Mouse (Mus musculus) forebrain, postnatal 0 days (tissue): ENCODE results near the gene Lce1c. TPM values are rescaled to one million over a fixed set of nuclear protein-coding genes. Genes with fewer than 3 reads are reported as not detected.
"Not testable (repeated sequence)": the region's sequence is repeated elsewhere in the genome, so short reads cannot be mapped to it uniquely, and the experiment has no call there.

Experiments used
- ATAC-seq: fragments of 200-750 bp; cut with Nextera tagmentation; 2 replicates; pipeline ENCODE4 v1.8.0; 2017; ENCODE audit warnings: mild to moderate bottlenecking, moderate library complexity
- DNase-seq: peaks from one replicate; pipeline ENCODE4 v3.0.0-alpha.2; 2015
- H3K27ac ChIP-seq: fragments of 300-500 bp; sonication (generic); 2 replicates; pipeline ENCODE4 v1.5.1; 2014; ENCODE audit warnings: low read depth, mild to moderate bottlenecking, antibody characterized with exemption, low read length, moderate library complexity, mixed read lengths
- H3K27me3 ChIP-seq: fragments of 300-500 bp; sonication (generic); 2 replicates; pipeline ENCODE4 v1.6.1; 2014; ENCODE audit warnings: mild to moderate bottlenecking, low read length, mixed read lengths; ENCODE audit not compliant: insufficient read depth
- H3K36me3 ChIP-seq: fragments of 300-500 bp; sonication (generic); 2 replicates; pipeline ENCODE4 v1.6.1; 2014; ENCODE audit warnings: mild to moderate bottlenecking, moderate library complexity; ENCODE audit not compliant: insufficient read depth
- H3K4me1 ChIP-seq: fragments of 300-500 bp; sonication (generic); 2 replicates; pipeline ENCODE4 v1.6.1; 2014; ENCODE audit warnings: antibody characterized with exemption; ENCODE audit not compliant: insufficient read depth
- H3K4me2 ChIP-seq: fragments of 300-500 bp; sonication (generic); 2 replicates; pipeline ENCODE4 v1.6.1; 2014; ENCODE audit warnings: low read depth, mild to moderate bottlenecking, moderate library complexity
- H3K4me3 ChIP-seq: fragments of 300-500 bp; sonication (generic); 2 replicates; pipeline ENCODE4 v1.5.1; 2014; ENCODE audit warnings: low read depth, low read length, mixed read lengths
- H3K9ac ChIP-seq: fragments of 300-500 bp; sonication (generic); 2 replicates; pipeline ENCODE4 v1.6.1; 2014; ENCODE audit warnings: mild to moderate bottlenecking
- H3K9me3 ChIP-seq: fragments of 300-500 bp; sonication (generic); 2 replicates; pipeline ENCODE4 v1.6.1; 2016; ENCODE audit warnings: low read length
- CTCF ChIP-seq: sonication (generic); IDR thresholded peaks from 2 replicates; pipeline ENCODE4 v1.5.1; 2016; ENCODE audit warnings: antibody characterized with exemption, control low read depth, low read depth
- WGBS: fragments of 180-500 bp; shearing (Covaris S2); extraction: QIAGEN DNeasy Blood & Tissue Kit; methylation state at CpG from one replicate; pipeline ENCODE4 v1.1.7; 2014; 5-methylcytosine and 5-hydroxymethylcytosine counted together
- polyA plus RNA-seq: library from polyadenylated mRNA; unstranded; fragments of >200 nt; fragmentation: Nextera tagmentation; extraction: Ambion mirVana; gene quantifications from 2 replicates; pipeline ENCODE4 v1.2.1, GENCODE M21; 2015
- total RNA-seq: library from RNA; depleted of rRNA; stranded (reverse); fragments of >200 nt; gene quantifications from 2 replicates; pipeline ENCODE4 v1.2.3, GENCODE M21; 2014; rRNA removed

Lce1c gene
- total and polyA plus RNA-seq, 2 experiments from 2014 or later, result not detected

- no peak for TF ChIP-seq CTCF
- DNase-seq (no peak), ATAC-seq (no peak)
- no peaks in the 10 kb centered on the region for H3K4me1 ChIP-seq
- no peaks in the 10 kb centered on the region for H3K9me3 ChIP-seq
- H3K36me3 ChIP-seq, result no peaks in the 10 kb centered on the region
- H3K4me2 ChIP-seq, result no peak within 1 kb of the TSS
- 80% methylated on average over 2 of the region's 2 CpGs for WGBS
- H3K4me3 ChIP-seq, result no peak within 1 kb of the TSS
- H3K27ac ChIP-seq, result no peak within 1 kb of the TSS
- no peaks in the 10 kb centered on the region for H3K27me3 ChIP-seq
- H3K9ac ChIP-seq, result no peak within 1 kb of the TSS
Measured at GRCm38 (mm10) chr3:92687110-92687509, 8.1 kb downstream of the Lce1c start, which contains the start of gene Lce1d. TSS of gene Lce1d (minus strand) at chr3:92687210.

GRCm38 (mm10) chr3:92689154-92689553 is 10.1 kb downstream of the Lce1c start:
- H3K4me3 ChIP-seq, H3K27ac ChIP-seq, H3K27me3 ChIP-seq, ATAC-seq, DNase-seq, H3K9me3 ChIP-seq, H3K36me3 ChIP-seq, H3K4me2 ChIP-seq, H3K4me1 ChIP-seq, H3K9ac ChIP-seq: not testable (repeated sequence)
- WGBS, result 82% methylated on average over 16 of the region's 16 CpGs

- no peak for TF ChIP-seq CTCF
Measured at GRCm38 (mm10) chr3:92691688-92692087, 12.6 kb downstream of the Lce1c start.

DNA sequence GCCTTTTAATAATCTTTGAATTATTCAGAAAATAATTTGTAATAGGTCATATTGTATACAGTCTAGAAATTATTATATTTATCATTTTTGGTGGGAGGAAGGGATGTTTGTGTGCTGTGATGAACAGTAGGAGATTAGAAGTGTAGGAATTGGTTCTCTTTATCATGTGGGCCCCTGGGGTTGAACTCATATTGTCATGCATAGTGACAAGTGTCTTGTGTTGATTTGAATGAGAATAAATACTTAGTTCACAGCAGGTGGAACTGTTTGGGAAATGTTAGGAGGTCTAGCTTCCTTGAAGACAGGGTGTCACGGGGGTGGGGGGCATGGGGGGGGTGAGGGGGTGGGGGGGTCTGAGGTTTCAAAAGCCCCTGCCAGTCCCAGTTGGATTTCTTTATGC is 15.6 kb downstream of the Lce1c start:
- 10% methylated on average over 1 of the region's 1 CpGs for WGBS
- DNase-seq, result no peak
- TF ChIP-seq CTCF, result no peak
- no peaks in the 10 kb centered on the region for H3K27me3 ChIP-seq
- no peak overlapping the region for H3K4me2 ChIP-seq
- no peaks in the 10 kb centered on the region for H3K36me3 ChIP-seq
- no peaks in the 10 kb centered on the region for H3K9me3 ChIP-seq
- no peaks in the 10 kb centered on the region for H3K4me1 ChIP-seq
- no peak overlapping the region for H3K4me3 ChIP-seq
- ATAC-seq, result no peak
- H3K9ac ChIP-seq, result no peak overlapping the region
- no peak overlapping the region for H3K27ac ChIP-seq

More at GRCm38 (mm10) chr3:92691688-92692087, 12.6 kb downstream of the Lce1c start:
- Histone ChIP-seq H3K4me2 (no peak overlapping the region), H3K36me3 (no peaks in the 10 kb centered on the region), H3K9ac (no peak overlapping the region), H3K9me3 (no peaks in the 10 kb centered on the region), H3K4me3 (no peak overlapping the region), H3K4me1 (no peaks in the 10 kb centered on the region), H3K27me3 (no peaks in the 10 kb centered on the region), H3K27ac (no peak overlapping the region)
- DNase-seq (no peak), ATAC-seq (no peak)

DNA sequence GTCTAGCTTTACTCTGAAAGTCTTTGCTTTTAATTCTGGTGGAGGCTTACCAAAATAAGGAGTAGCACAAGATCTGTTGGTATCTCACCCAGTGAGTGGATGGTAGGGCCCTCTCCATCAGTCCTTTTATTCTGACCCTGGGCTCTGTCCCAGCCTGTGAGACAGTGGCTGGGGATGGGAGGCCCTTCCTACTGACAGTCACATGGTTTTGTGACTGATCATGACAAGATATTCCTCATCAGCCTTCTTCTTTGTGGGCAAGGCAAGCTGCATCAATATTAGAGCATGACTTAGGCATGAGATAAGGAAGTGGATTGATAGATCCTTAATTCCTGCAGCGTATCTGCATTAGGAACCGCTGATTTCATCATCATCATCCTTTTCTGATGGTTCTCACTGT is 29.9 kb downstream of the Lce1c start, which contains the start of gene Lce1e:
Gene Lce1e, minus strand, starts transcription at position 101 of the 400 bp plus-strand sequence.
- ATAC-seq, result no peak
- H3K4me2 ChIP-seq, result no peak within 1 kb of the TSS
- no peak for TF ChIP-seq CTCF
- H3K4me3 ChIP-seq, result no peak within 1 kb of the TSS
- H3K9ac ChIP-seq, result no peak within 1 kb of the TSS
- no peak for DNase-seq
- H3K27me3 ChIP-seq, result no peaks in the 10 kb centered on the region
- WGBS, result 86% methylated on average over 2 of the region's 2 CpGs
- no peaks in the 10 kb centered on the region for H3K9me3 ChIP-seq
- no peak within 1 kb of the TSS for H3K27ac ChIP-seq
- H3K4me1 ChIP-seq, result no peaks in the 10 kb centered on the region
- no peaks in the 10 kb centered on the region for H3K36me3 ChIP-seq

DNA sequence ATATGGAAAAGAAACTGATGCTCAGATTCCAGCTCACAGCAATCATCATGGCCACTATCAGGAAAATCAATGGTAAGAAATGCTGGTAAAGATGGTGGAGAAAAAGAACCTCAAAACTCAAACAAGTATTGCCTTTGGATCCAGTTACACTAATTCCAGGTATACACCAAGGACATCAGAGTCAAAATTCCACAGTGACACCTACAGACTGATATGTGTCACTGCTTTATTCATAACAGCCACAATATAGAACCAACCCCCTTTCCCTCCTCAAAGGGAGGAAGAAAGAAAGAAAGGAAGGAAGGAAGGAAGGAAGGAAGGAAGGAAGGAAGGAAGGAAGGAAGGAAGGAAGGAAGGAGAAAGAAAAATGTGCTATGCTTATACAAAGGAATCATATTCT is 36.1 kb downstream of the Lce1c start:
- Histone ChIP-seq H3K4me1 (no peaks in the 10 kb centered on the region), H3K27me3 (no peaks in the 10 kb centered on the region), H3K9ac (no peak overlapping the region), H3K4me3 (no peak overlapping the region), H3K36me3 (no peaks in the 10 kb centered on the region), H3K9me3 (no peaks in the 10 kb centered on the region), H3K4me2 (no peak overlapping the region), H3K27ac (no peak overlapping the region)
- ATAC-seq (no peak), DNase-seq (peak; percentile 0)
- peak; percentile 28 for TF ChIP-seq CTCF

GRCm38 (mm10) chr3:92720250-92720649 is 41.2 kb downstream of the Lce1c start, which contains the start of gene Lce1f:
TSS of gene Lce1f (minus strand) at chr3:92720350.
- 67% methylated on average over 3 of the region's 3 CpGs for WGBS
- H3K4me2 ChIP-seq, result no peak within 1 kb of the TSS
- H3K4me3 ChIP-seq, result no peak within 1 kb of the TSS
- no peak for DNase-seq
- no peak within 1 kb of the TSS for H3K9ac ChIP-seq
- no peaks in the 10 kb centered on the region for H3K9me3 ChIP-seq
- no peak for ATAC-seq
- no peaks in the 10 kb centered on the region for H3K36me3 ChIP-seq
- H3K27ac ChIP-seq, result no peak within 1 kb of the TSS
- H3K27me3 ChIP-seq, result no peaks in the 10 kb centered on the region
- TF ChIP-seq CTCF, result no peak
- no peaks in the 10 kb centered on the region for H3K4me1 ChIP-seq

- Histone ChIP-seq H3K4me3 (no peak overlapping the region), H3K36me3 (no peaks in the 10 kb centered on the region), H3K9ac (no peak overlapping the region), H3K27me3 (no peaks in the 10 kb centered on the region), H3K9me3 (no peaks in the 10 kb centered on the region), H3K4me1 (no peaks in the 10 kb centered on the region), H3K27ac (no peak overlapping the region), H3K4me2 (no peak overlapping the region)
- WGBS, result 93% methylated on average over 5 of the region's 5 CpGs
- no peak for TF ChIP-seq CTCF
- ATAC-seq (no peak), DNase-seq (no peak)
Measured at GRCm38 (mm10) chr3:92722631-92723030, 43.6 kb downstream of the Lce1c start.

Other genes starting within 250 kb of the Lce1c start
- 2.5 and 6.5 TPM in 2 replicates for gene Gm9774, start 249.8 kb upstream of the Lce1c start, total RNA-seq
- gene Gm9774, start 249.8 kb upstream of the Lce1c start, polyA plus RNA-seq, result 9.2 and 12.0 TPM in 2 replicates
- not detected in 2 replicates for gene Sprr2k, start 246.7 kb upstream of the Lce1c start, total RNA-seq
- gene Sprr2k, start 246.7 kb upstream of the Lce1c start, polyA plus RNA-seq, result not detected in 2 replicates
- gene Sprr1b, start 240.5 kb upstream of the Lce1c start, total RNA-seq, result not detected in 2 replicates
- not detected in 2 replicates for gene Sprr1b, start 240.5 kb upstream of the Lce1c start, polyA plus RNA-seq
- gene Sprr3, start 220.5 kb upstream of the Lce1c start, total RNA-seq, result not detected in 2 replicates
- not detected in 2 replicates for gene Sprr3, start 220.5 kb upstream of the Lce1c start, polyA plus RNA-seq
- not detected in 2 replicates for gene Sprr1a, start 193.4 kb upstream of the Lce1c start, total RNA-seq
- gene Sprr1a, start 193.4 kb upstream of the Lce1c start, polyA plus RNA-seq, result not detected in 2 replicates
- gene Sprr4, start 178.8 kb upstream of the Lce1c start, total RNA-seq, result not detected in 2 replicates
- not detected in 2 replicates for gene Sprr4, start 178.8 kb upstream of the Lce1c start, polyA plus RNA-seq
- gene 2310046K23Rik, start 144.7 kb upstream of the Lce1c start, total RNA-seq, result not detected in 2 replicates
- not detected in 2 replicates for gene 2310046K23Rik, start 144.7 kb upstream of the Lce1c start, polyA plus RNA-seq
- gene Ivl, start 105.5 kb upstream of the Lce1c start, total RNA-seq, result not detected in 2 replicates
- not detected in 2 replicates for gene Ivl, start 105.5 kb upstream of the Lce1c start, polyA plus RNA-seq
- gene Smcp, start 90.2 kb upstream of the Lce1c start, total RNA-seq, result not detected in 2 replicates
- gene Smcp, start 90.2 kb upstream of the Lce1c start, polyA plus RNA-seq, result not detected in 2 replicates
- gene 2210017I01Rik, start 71.8 kb upstream of the Lce1c start, total RNA-seq, result not detected in 2 replicates
- not detected in 2 replicates for gene 2210017I01Rik, start 71.8 kb upstream of the Lce1c start, polyA plus RNA-seq
- gene Lce6a, start 57.6 kb upstream of the Lce1c start, total RNA-seq, result not detected in 2 replicates
- not detected in 2 replicates for gene Lce6a, start 57.6 kb upstream of the Lce1c start, polyA plus RNA-seq
- gene Lce1a1, start 30.9 kb upstream of the Lce1c start, total RNA-seq, result not detected in 2 replicates
- gene Lce1a1, start 30.9 kb upstream of the Lce1c start, polyA plus RNA-seq, result not detected in 2 replicates
- gene Lce1b, start 22.3 kb upstream of the Lce1c start, total RNA-seq, result not detected in 2 replicates
- gene Lce1b, start 22.3 kb upstream of the Lce1c start, polyA plus RNA-seq, result not detected in 2 replicates
- not detected in 2 replicates for gene Lce1a2, start 8.9 kb upstream of the Lce1c start, total RNA-seq
- gene Lce1a2, start 8.9 kb upstream of the Lce1c start, polyA plus RNA-seq, result not detected in 2 replicates
- gene Lce1d, start 8.0 kb downstream of the Lce1c start, total RNA-seq, result not detected in 2 replicates
- gene Lce1d, start 8.0 kb downstream of the Lce1c start, polyA plus RNA-seq, result not detected in 2 replicates
- gene Lce1e, start 29.8 kb downstream of the Lce1c start, total RNA-seq, result not detected in 2 replicates
- not detected in 2 replicates for gene Lce1e, start 29.8 kb downstream of the Lce1c start, polyA plus RNA-seq
- gene Lce1f, start 41.1 kb downstream of the Lce1c start, total RNA-seq, result not detected in 2 replicates
- not detected in 2 replicates for gene Lce1f, start 41.1 kb downstream of the Lce1c start, polyA plus RNA-seq
- not detected in 2 replicates for gene Gm38119, start 59.8 kb downstream of the Lce1c start, total RNA-seq
- not detected in 2 replicates for gene Gm38119, start 59.8 kb downstream of the Lce1c start, polyA plus RNA-seq
- not detected in 2 replicates for gene Lce1g, start 73.1 kb downstream of the Lce1c start, total RNA-seq
- gene Lce1g, start 73.1 kb downstream of the Lce1c start, polyA plus RNA-seq, result not detected in 2 replicates
- not detected in 2 replicates for gene Lce1h, start 85.8 kb downstream of the Lce1c start, total RNA-seq
- not detected in 2 replicates for gene Lce1h, start 85.8 kb downstream of the Lce1c start, polyA plus RNA-seq
- gene Lce1i, start 99.7 kb downstream of the Lce1c start, total RNA-seq, result not detected in 2 replicates
- not detected in 2 replicates for gene Lce1i, start 99.7 kb downstream of the Lce1c start, polyA plus RNA-seq
- not detected in 2 replicates for gene Lce1j, start 111.3 kb downstream of the Lce1c start, total RNA-seq
- not detected in 2 replicates for gene Lce1j, start 111.3 kb downstream of the Lce1c start, polyA plus RNA-seq
- not detected in 2 replicates for gene Lce1k, start 128.6 kb downstream of the Lce1c start, total RNA-seq
- not detected in 2 replicates for gene Lce1k, start 128.6 kb downstream of the Lce1c start, polyA plus RNA-seq
- gene Kprp, start 148.0 kb downstream of the Lce1c start, total RNA-seq, result not detected in 2 replicates
- gene Kprp, start 148.0 kb downstream of the Lce1c start, polyA plus RNA-seq, result not detected in 2 replicates
- not detected in 2 replicates for gene Lce1l, start 172.0 kb downstream of the Lce1c start, total RNA-seq
- not detected in 2 replicates for gene Lce1l, start 172.0 kb downstream of the Lce1c start, polyA plus RNA-seq
- not detected in 2 replicates for gene 2310050C09Rik, start 191.0 kb downstream of the Lce1c start, total RNA-seq
- not detected in 2 replicates for gene 2310050C09Rik, start 191.0 kb downstream of the Lce1c start, polyA plus RNA-seq
- gene Lce3a, start 247.0 kb downstream of the Lce1c start, total RNA-seq, result not detected in 2 replicates
- gene Lce3a, start 247.0 kb downstream of the Lce1c start, polyA plus RNA-seq, result not detected in 2 replicates